Mouse (Mus musculus) C2C12 (cell line): ENCODE data around the gene Actn3.

Source experiments
- CTCF ChIP-seq: IDR thresholded peaks from one replicate; pipeline ENCODE4 v1.5.1; 2011; ENCODE audit not compliant: control insufficient read depth, insufficient read depth, insufficient read length
- FOSL1 ChIP-seq: IDR thresholded peaks from one replicate; pipeline ENCODE4 v1.8.0; 2011; ENCODE audit warnings: mild to moderate bottlenecking, low read length; ENCODE audit not compliant: poor library complexity, insufficient read depth, severe bottlenecking

GRCm38 (mm10) chr19:4925121-4925860, 47.6 kb upstream of the Actn3 start:
- TF ChIP-seq CTCF (no peak), FOSL1 (no peak)
